Mouse (Mus musculus): ENCODE results near the gene Thbs4. TPM values are rescaled to one million over a fixed set of nuclear protein-coding genes. Genes with fewer than 3 reads are reported as not detected.

Gene Thbs4
- polyA plus RNA-seq, 1 experiment = not detected

DNA sequence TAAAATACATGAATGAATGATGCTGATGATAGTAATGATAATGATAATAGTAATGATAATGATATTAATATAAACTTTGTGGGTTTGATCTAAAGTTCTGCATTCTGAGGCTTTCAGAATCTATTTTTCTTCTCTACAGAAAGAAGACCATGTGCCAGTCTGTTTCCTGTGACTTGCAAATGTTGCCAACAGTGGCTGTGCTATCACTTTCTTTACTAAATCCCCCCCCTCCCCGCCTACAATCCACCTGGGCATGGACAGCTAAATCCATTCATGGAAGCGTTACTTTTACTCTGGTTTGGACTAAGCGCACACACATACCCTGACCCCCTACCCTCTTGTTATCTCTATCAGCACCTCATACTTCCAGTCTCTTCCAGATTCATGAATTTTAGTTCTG lies 10.3 kb downstream of the Thbs4 start:
- TF ChIP-seq CTCF (IDR thresholded peaks at IDR 0.05; ENCODE audit: control insufficient read depth, insufficient read depth, insufficient read length) (no peak), USF1 (IDR thresholded peaks at IDR 0.05; ENCODE audit: low read depth) (no peak), FOSL1 (IDR thresholded peaks at IDR 0.05; ENCODE audit: insufficient read depth, low read length, poor library complexity, severe bottlenecking) (no peak), CEBPB (IDR thresholded peaks at IDR 0.05; ENCODE audit: low read depth) (no peak), MAX (IDR thresholded peaks at IDR 0.05) (no peak), MYOG (IDR thresholded peaks at IDR 0.05; ENCODE audit: control insufficient read depth, extremely low read depth, insufficient read length) (no peak)

DNA sequence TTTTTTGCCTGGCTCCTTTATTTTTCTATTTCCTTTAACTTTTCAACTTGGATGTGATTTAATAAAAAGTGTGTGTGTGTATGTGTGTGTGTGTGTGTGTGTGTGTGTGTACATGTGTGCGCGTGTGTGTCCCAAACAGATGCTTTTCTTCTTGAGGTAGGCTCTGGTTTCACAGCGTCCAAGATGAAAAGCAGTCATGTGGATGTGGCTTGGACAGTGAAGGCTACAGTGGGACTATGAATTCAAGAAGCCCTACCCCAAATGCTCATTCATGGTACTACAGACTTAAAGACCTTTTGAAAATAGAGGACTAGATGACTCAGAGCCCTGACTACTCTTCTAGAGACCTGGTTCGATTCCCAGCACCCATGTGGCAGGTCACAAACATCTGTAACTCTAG lies 11.1 kb downstream of the Thbs4 start:
- TF ChIP-seq FOSL1 (IDR thresholded peaks at IDR 0.05; ENCODE audit: insufficient read depth, low read length, poor library complexity, severe bottlenecking) (no peak), CEBPB (IDR thresholded peaks at IDR 0.05; ENCODE audit: low read depth) (no peak), MAX (IDR thresholded peaks at IDR 0.05) (no peak), MYOD1 (IDR thresholded peaks at IDR 0.05; ENCODE audit: control insufficient read depth, insufficient read length, low read depth) (no peak), MYOG (IDR thresholded peaks at IDR 0.05; ENCODE audit: control insufficient read depth, extremely low read depth, insufficient read length) (no peak), CTCF (IDR thresholded peaks at IDR 0.05; ENCODE audit: control insufficient read depth, insufficient read depth, insufficient read length) (no peak), USF1 (IDR thresholded peaks at IDR 0.05; ENCODE audit: low read depth) (no peak)
- H3ac ChIP-seq (ENCODE audit: control insufficient read depth, insufficient read length, low read depth) = no peak overlapping the region
- no peaks in the 10 kb centered on the region for H3K27me3 ChIP-seq (ENCODE audit: control insufficient read depth, insufficient read depth, insufficient read length)
- no peak overlapping the region for H3K4me3 ChIP-seq (ENCODE audit: insufficient read depth, poor library complexity, severe bottlenecking)
- H3K79me2 ChIP-seq (ENCODE audit: control insufficient read depth, insufficient read depth) = no peaks in the 10 kb centered on the region
- no peaks in the 10 kb centered on the region for H3K36me3 ChIP-seq (ENCODE audit: control insufficient read depth, insufficient read depth)
- no peaks in the 10 kb centered on the region for H3K79me3 ChIP-seq (ENCODE audit: low read depth)

More for the DNA sequence above, 10.3 kb downstream of the Thbs4 start:
- H3K27me3 ChIP-seq (ENCODE audit: control insufficient read depth, insufficient read depth, insufficient read length) = no peaks in the 10 kb centered on the region
- H3K36me3 ChIP-seq (ENCODE audit: control insufficient read depth, insufficient read depth) = no peaks in the 10 kb centered on the region
- H3K79me3 ChIP-seq (ENCODE audit: low read depth) = no peaks in the 10 kb centered on the region
- no peak overlapping the region for H3ac ChIP-seq (ENCODE audit: control insufficient read depth, insufficient read length, low read depth)
- no peaks in the 10 kb centered on the region for H3K79me2 ChIP-seq (ENCODE audit: control insufficient read depth, insufficient read depth)
- H3K4me3 ChIP-seq (ENCODE audit: insufficient read depth, poor library complexity, severe bottlenecking) = no peak overlapping the region

DNA sequence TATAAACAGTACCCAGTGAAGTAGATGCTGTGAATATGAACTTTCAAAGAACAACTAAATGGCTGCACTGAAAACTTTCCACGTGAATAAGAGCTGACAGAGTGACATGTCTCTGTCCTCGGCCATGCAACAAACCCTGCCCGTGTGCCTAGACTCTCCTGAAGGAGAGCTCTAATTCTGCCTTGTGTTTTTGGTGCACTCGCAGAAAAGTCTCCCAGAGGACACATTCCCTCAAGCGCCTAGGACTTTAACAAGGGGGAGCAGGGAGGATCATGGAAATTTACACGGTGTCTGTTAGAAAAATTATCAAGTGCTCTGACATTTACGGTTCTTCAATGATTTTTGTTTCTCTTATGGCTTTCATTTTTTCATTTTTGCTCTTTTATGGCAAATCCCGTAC lies 13.7 kb downstream of the Thbs4 start:
- TF ChIP-seq USF1 (IDR thresholded peaks at IDR 0.05; ENCODE audit: low read depth) = no peak
- H3ac ChIP-seq (ENCODE audit: control insufficient read depth, insufficient read length, low read depth) = no peak overlapping the region
- no peaks in the 10 kb centered on the region for H3K36me3 ChIP-seq (ENCODE audit: control insufficient read depth, insufficient read depth)
- no peak overlapping the region for H3K4me3 ChIP-seq (ENCODE audit: insufficient read depth, poor library complexity, severe bottlenecking)
- no peaks in the 10 kb centered on the region for H3K79me3 ChIP-seq (ENCODE audit: low read depth)
- H3K79me2 ChIP-seq (ENCODE audit: control insufficient read depth, insufficient read depth) = no peaks in the 10 kb centered on the region
- no peaks in the 10 kb centered on the region for H3K27me3 ChIP-seq (ENCODE audit: control insufficient read depth, insufficient read depth, insufficient read length)

DNA sequence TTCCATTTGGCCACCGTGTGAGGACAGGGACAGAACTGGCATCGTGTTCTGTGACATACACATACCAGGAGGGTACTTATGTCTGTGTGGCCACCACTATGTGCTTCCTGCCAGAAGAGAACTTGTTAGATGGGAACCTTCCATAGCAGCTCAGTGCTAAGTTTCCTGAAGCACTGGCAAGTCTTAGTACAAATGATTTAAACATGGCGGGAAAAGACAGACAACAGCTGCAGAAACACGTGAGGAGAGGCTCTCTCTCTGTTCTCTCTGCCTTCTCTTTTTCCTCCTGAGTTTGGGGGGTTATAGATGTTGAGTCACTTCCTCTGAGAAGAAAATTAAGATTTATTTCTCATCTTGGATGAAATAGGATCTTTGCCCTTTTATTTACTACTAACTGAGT lies 14.5 kb downstream of the Thbs4 start:
- no peaks in the 10 kb centered on the region for H3K79me3 ChIP-seq (ENCODE audit: low read depth)
- peak; percentile 64 for TF ChIP-seq MYOD1 (IDR thresholded peaks at IDR 0.05; ENCODE audit: control insufficient read depth, insufficient read length, low read depth)
- peak; percentile 28 for TF ChIP-seq USF1 (IDR thresholded peaks at IDR 0.05; ENCODE audit: low read depth)
- TF ChIP-seq MAX (IDR thresholded peaks at IDR 0.05) = no peak
- TF ChIP-seq MYOG (IDR thresholded peaks at IDR 0.05; ENCODE audit: control insufficient read depth, extremely low read depth, insufficient read length) = no peak
- H3K4me3 ChIP-seq (ENCODE audit: insufficient read depth, poor library complexity, severe bottlenecking) = no peak overlapping the region
- no peaks in the 10 kb centered on the region for H3K79me2 ChIP-seq (ENCODE audit: control insufficient read depth, insufficient read depth)
- H3K36me3 ChIP-seq (ENCODE audit: control insufficient read depth, insufficient read depth) = no peaks in the 10 kb centered on the region
- no peak overlapping the region for H3ac ChIP-seq (ENCODE audit: control insufficient read depth, insufficient read length, low read depth)
- no peaks in the 10 kb centered on the region for H3K27me3 ChIP-seq (ENCODE audit: control insufficient read depth, insufficient read depth, insufficient read length)

DNA sequence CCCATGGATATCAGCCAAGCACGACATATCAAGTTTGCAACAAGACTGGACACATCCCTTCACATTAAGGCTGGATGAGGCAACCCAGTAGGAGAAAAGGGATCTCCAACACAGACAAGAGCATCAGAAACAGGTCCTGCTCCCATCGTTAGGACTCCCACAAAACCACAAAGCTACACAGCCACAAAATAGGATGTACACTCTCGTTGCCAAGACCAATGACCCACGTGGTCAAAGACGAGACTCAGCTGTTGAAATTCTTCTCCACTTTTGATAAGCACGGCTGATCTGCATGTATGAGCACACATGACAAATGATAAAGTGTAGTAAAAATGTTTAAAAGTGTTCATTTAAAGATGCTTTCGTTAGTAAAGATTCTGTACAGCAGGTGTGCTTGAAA lies 16.0 kb downstream of the Thbs4 start:
- Histone ChIP-seq H3K27me3 (ENCODE audit: control insufficient read depth, insufficient read depth, insufficient read length) (no peaks in the 10 kb centered on the region), H3K79me2 (ENCODE audit: control insufficient read depth, insufficient read depth) (no peaks in the 10 kb centered on the region), H3ac (ENCODE audit: control insufficient read depth, insufficient read length, low read depth) (no peak overlapping the region), H3K4me3 (ENCODE audit: insufficient read depth, poor library complexity, severe bottlenecking) (no peak overlapping the region), H3K36me3 (ENCODE audit: control insufficient read depth, insufficient read depth) (no peaks in the 10 kb centered on the region), H3K79me3 (ENCODE audit: low read depth) (no peaks in the 10 kb centered on the region)
- TF ChIP-seq MAX (IDR thresholded peaks at IDR 0.05) (no peak), USF1 (IDR thresholded peaks at IDR 0.05; ENCODE audit: low read depth) (peak; percentile 55)

DNA sequence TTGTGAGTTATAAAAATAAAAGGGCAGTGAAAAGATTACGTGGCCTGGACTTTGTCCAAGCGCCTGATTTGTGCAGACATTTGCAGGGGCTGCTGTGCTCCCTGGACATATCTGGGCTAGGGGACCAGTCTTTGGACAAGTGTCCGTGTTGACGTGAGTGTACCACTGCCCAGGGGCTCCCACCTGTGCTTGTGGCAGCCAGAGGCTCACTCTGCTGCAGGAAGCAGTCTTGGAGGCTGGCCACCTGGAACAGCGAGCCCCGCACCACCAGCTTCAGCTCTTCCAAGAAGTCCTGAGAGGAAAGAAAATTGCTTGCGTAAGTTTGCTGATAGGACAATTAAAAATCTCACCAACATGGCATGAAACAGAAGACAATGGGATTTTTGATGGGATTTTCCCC lies 18.7 kb downstream of the Thbs4 start:
- Histone ChIP-seq H3K4me3 (ENCODE audit: insufficient read depth, poor library complexity, severe bottlenecking) (no peak overlapping the region), H3K79me2 (ENCODE audit: control insufficient read depth, insufficient read depth) (no peaks in the 10 kb centered on the region), H3K27me3 (ENCODE audit: control insufficient read depth, insufficient read depth, insufficient read length) (no peaks in the 10 kb centered on the region), H3ac (ENCODE audit: control insufficient read depth, insufficient read length, low read depth) (no peak overlapping the region), H3K36me3 (ENCODE audit: control insufficient read depth, insufficient read depth) (no peaks in the 10 kb centered on the region), H3K79me3 (ENCODE audit: low read depth) (no peaks in the 10 kb centered on the region)
- TF ChIP-seq MYOG (IDR thresholded peaks at IDR 0.05; ENCODE audit: control insufficient read depth, extremely low read depth, insufficient read length) (no peak), MAX (IDR thresholded peaks at IDR 0.05) (no peak), CTCF (IDR thresholded peaks at IDR 0.05; ENCODE audit: control insufficient read depth, insufficient read depth, insufficient read length) (no peak), MYOD1 (IDR thresholded peaks at IDR 0.05; ENCODE audit: control insufficient read depth, insufficient read length, low read depth) (no peak), FOSL1 (IDR thresholded peaks at IDR 0.05; ENCODE audit: insufficient read depth, low read length, poor library complexity, severe bottlenecking) (no peak), CEBPB (IDR thresholded peaks at IDR 0.05; ENCODE audit: low read depth) (no peak), USF1 (IDR thresholded peaks at IDR 0.05; ENCODE audit: low read depth) (no peak)

Measured in C2C12 (cell line).